Mouse (Mus musculus): ENCODE data around the gene Pgd.
A peak's percentile ranks its signal among the peaks of the same experiment; 100 is the strongest.
"Not testable (repeated sequence)": the region's sequence is repeated elsewhere in the genome, so short reads cannot be mapped to it uniquely, and the experiment has no call there.

Pgd gene

GRCm38 (mm10) chr4:149166215-149166946 is at the start of gene Pgd:
Pgd (minus strand) TSS chr4:149166771.
- DNase-seq (ENCODE audit: low spot score), result peak; percentile 98

- no peak for DNase-seq (ENCODE audit: low spot score)
Observed at GRCm38 (mm10) chr4:149215982-149216381, 49.4 kb upstream of the Pgd start.

- no peak for DNase-seq (ENCODE audit: low spot score)
Observed at GRCm38 (mm10) chr4:149215397-149215796, 48.8 kb upstream of the Pgd start.

GRCm38 (mm10) chr4:149214468-149214867 is 47.9 kb upstream of the Pgd start:
- not testable (repeated sequence) for DNase-seq (ENCODE audit: low spot score)

- DNase-seq (ENCODE audit: low spot score), result no peak
Observed at GRCm38 (mm10) chr4:149213466-149213865, 46.9 kb upstream of the Pgd start.

GRCm38 (mm10) chr4:149211441-149211840 is 44.9 kb upstream of the Pgd start:
- not testable (repeated sequence) for DNase-seq (ENCODE audit: low spot score)

- no peak for DNase-seq (ENCODE audit: low spot score)
Observed at GRCm38 (mm10) chr4:149202467-149202866, 35.9 kb upstream of the Pgd start.

- DNase-seq (ENCODE audit: low spot score), result no peak
Observed at GRCm38 (mm10) chr4:149201110-149201509, 34.5 kb upstream of the Pgd start.

GRCm38 (mm10) chr4:149197180-149197579 is 30.6 kb upstream of the Pgd start:
- DNase-seq (ENCODE audit: low spot score), result no peak

- no peak for DNase-seq (ENCODE audit: low spot score)
Observed at GRCm38 (mm10) chr4:149191103-149191502, 24.5 kb upstream of the Pgd start.

GRCm38 (mm10) chr4:149188563-149188962 is 22.0 kb upstream of the Pgd start:
- DNase-seq (ENCODE audit: low spot score), result no peak

GRCm38 (mm10) chr4:149182755-149183154 is 16.2 kb upstream of the Pgd start:
- DNase-seq (ENCODE audit: low spot score), result no peak

GRCm38 (mm10) chr4:149182192-149182591 is 15.6 kb upstream of the Pgd start:
- DNase-seq (ENCODE audit: low spot score), result no peak

- DNase-seq (ENCODE audit: low spot score), result no peak
Observed at GRCm38 (mm10) chr4:149179573-149179972, 13.0 kb upstream of the Pgd start.

GRCm38 (mm10) chr4:149179160-149179559 is 12.6 kb upstream of the Pgd start:
- DNase-seq (ENCODE audit: low spot score), result no peak

GRCm38 (mm10) chr4:149178328-149178727 is 11.8 kb upstream of the Pgd start:
- DNase-seq (ENCODE audit: low spot score), result no peak

- DNase-seq (ENCODE audit: low spot score), result no peak
Observed at GRCm38 (mm10) chr4:149177046-149177445, 10.5 kb upstream of the Pgd start.

GRCm38 (mm10) chr4:149176645-149177044 is 10.1 kb upstream of the Pgd start:
- DNase-seq (ENCODE audit: low spot score), result no peak

- peak; percentile 37 for DNase-seq (ENCODE audit: low spot score)
Observed at GRCm38 (mm10) chr4:149173661-149174060, 7.1 kb upstream of the Pgd start.

GRCm38 (mm10) chr4:149172666-149173065 is 6.1 kb upstream of the Pgd start:
- no peak for DNase-seq (ENCODE audit: low spot score)

- no peak for DNase-seq (ENCODE audit: low spot score)
Observed at GRCm38 (mm10) chr4:149172083-149172482, 5.5 kb upstream of the Pgd start.

- DNase-seq (ENCODE audit: low spot score), result no peak
Observed at GRCm38 (mm10) chr4:149171581-149171981, 5.0 kb upstream of the Pgd start.

GRCm38 (mm10) chr4:149170394-149170931 is 3.9 kb upstream of the Pgd start:
- no peak for DNase-seq (ENCODE audit: low spot score)

GRCm38 (mm10) chr4:149169926-149170325 is 3.4 kb upstream of the Pgd start:
- not testable (repeated sequence) for DNase-seq (ENCODE audit: low spot score)
